Mouse (Mus musculus): Measurements from ENCODE around the gene Eif3l.

DNA sequence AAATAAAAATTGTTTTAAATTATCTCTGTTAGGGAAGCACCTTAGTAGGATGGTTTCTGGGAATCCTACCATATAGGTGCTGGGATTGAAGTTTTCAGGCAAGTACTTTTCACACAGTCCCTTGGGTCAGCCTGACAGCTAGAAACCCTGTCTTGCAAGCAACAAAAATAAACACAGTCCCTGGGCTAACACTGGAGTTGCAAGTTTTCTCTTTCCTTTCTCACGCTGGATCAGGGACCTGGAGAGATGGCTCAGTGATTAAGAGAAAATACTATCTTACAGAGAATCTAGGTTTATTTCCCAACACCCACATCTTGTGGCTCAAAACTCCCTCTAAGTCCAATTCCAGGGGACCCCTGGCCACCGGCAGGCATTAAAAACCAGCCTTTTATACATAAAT lies 22.2 kb downstream of the Eif3l start:
- TF ChIP-seq CTCF (IDR thresholded peaks at IDR 0.05; ENCODE audit: borderline replicate concordance, extremely low read depth, insufficient read depth, insufficient read length) (no peak), POLR2A (IDR thresholded peaks at IDR 0.05; ENCODE audit: borderline replicate concordance, extremely low read depth, insufficient read depth, insufficient read length, poor library complexity, severe bottlenecking) (no peak)

Measured in brain, embryonic 14.5 days (tissue).